Mouse (Mus musculus) erythroblast, embryonic 14.5 days (primary cell): ENCODE measurements around the gene Tbx4. TPM values are rescaled to one million over a fixed set of nuclear protein-coding genes. Genes with fewer than 3 reads are reported as not detected.

Experiments
- H3K27me3 ChIP-seq: 2 replicates; pipeline ENCODE4 v1.6.1; 2012; ENCODE audit warnings: inconsistent platforms; ENCODE audit not compliant: control insufficient read depth
- H3K36me3 ChIP-seq: 2 replicates; pipeline ENCODE4 v1.6.1; 2012; ENCODE audit warnings: mild to moderate bottlenecking, inconsistent platforms; ENCODE audit not compliant: control insufficient read depth
- H3K4me1 ChIP-seq: 2 replicates; pipeline ENCODE4 v1.6.1; 2012; ENCODE audit warnings: inconsistent platforms; ENCODE audit not compliant: control insufficient read depth
- H3K4me3 ChIP-seq: replicated peaks from 2 replicates; pipeline ENCODE3; 2012; ENCODE audit warnings: moderate library complexity, mild to moderate bottlenecking, inconsistent platforms
- H3K9me3 ChIP-seq: 2 replicates; pipeline ENCODE4 v1.6.1; 2012; ENCODE audit warnings: low read length, inconsistent platforms, mixed read lengths; ENCODE audit not compliant: control insufficient read depth
- GATA1 ChIP-seq: IDR thresholded peaks from 2 replicates; pipeline ENCODE4 v1.6.1; 2012; ENCODE audit warnings: low read length, inconsistent platforms, mixed read lengths
- TAL1 ChIP-seq: IDR thresholded peaks from 3 replicates; pipeline ENCODE4 v1.6.1; 2012; ENCODE audit warnings: low read length, inconsistent platforms, mixed read lengths
- polyA plus RNA-seq: library from polyadenylated mRNA; stranded (reverse); fragments of >175 nt; gene quantifications from 2 replicates; pipeline ENCODE4 v1.2.3, GENCODE M21; 2012

Gene Tbx4
- polyA plus RNA-seq: not detected in 2 replicates

GRCm38 (mm10) chr11:85885665-85886428 lies at the start of gene Tbx4:
Gene Tbx4 (plus strand): TSS chr11:85886422.
- TF ChIP-seq TAL1: no peak
- no peak for TF ChIP-seq GATA1
- no peaks in the 10 kb centered on the region for H3K36me3 ChIP-seq
- no peak within 1 kb of the TSS for H3K4me3 ChIP-seq

DNA sequence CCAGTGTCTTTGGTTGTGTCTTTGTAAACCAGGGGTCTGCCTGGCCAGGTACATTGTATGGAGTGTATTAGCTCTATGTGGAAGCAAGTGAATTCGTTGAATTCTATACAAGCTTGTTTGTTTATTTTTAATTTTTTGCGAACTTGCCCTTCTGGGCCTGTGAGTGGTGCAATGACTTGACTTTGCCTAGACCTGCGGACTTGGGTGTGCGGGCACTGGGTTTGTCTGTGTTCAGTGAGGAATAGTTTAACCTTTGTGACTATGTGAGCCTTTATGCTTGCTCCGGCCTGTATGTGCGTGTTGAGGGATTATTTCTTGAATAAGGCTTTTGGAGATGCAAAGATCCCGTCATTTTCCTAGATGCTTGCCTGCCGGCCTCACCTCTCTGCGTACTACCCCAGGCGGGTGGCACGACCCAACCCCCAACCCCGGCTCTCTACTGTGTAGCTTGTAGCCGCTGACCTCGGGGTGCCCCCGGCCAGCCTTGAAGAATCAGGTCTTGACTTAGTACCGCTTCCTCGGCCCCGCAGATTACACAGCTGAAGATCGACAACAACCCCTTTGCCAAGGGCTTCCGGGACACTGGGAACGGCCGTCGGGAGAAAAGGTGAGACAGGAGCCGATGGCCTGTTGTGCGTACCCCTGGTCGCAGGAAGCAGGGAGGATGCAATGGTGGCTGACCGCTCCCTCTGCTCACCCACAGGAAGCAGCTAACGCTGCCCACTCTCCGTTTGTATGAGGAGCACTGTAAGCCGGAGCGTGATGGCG lies 49.5 kb upstream of the Tbx4 start:
- Histone ChIP-seq H3K4me3 (no peak overlapping the region), H3K9me3 (peaks cover 41% of the 10 kb centered on the region), H3K36me3 (no peaks in the 10 kb centered on the region), H3K27me3 (peaks cover 100% of the 10 kb centered on the region), H3K4me1 (peaks cover 8% of the 10 kb centered on the region)
- TF ChIP-seq TAL1 (no peak), GATA1 (no peak)

More at GRCm38 (mm10) chr11:85885665-85886428, at the start of gene Tbx4:
- Histone ChIP-seq H3K4me1 (no peaks in the 10 kb centered on the region), H3K27me3 (peaks cover 93% of the 10 kb centered on the region), H3K9me3 (peaks cover 6% of the 10 kb centered on the region; the same call in 1 of the 2 replicates)

DNA sequence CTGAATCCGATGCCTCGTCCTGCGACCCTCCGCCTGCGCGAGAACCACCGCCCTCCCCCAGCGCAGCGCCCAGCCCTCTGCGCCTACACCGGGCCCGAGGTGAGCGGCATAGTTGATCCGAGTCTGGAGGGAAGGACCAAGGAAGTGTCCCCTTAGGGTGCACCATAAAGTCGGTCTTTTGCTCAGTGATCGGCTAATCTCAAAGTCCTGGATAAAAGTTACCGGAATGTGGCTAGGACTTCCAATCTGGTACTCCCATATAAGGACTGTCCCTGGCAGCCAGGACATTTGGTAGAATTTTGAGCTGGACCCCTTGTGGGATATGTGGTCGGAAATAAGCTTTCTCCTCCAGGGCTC lies 49.0 kb upstream of the Tbx4 start:
- H3K4me3 ChIP-seq: no peak overlapping the region
- peaks cover 7% of the 10 kb centered on the region for H3K4me1 ChIP-seq
- no peaks in the 10 kb centered on the region for H3K36me3 ChIP-seq
- TF ChIP-seq GATA1: no peak
- TF ChIP-seq TAL1: no peak
- H3K9me3 ChIP-seq: peaks cover 42% of the 10 kb centered on the region
- peaks cover 100% of the 10 kb centered on the region for H3K27me3 ChIP-seq

GRCm38 (mm10) chr11:85837648-85838423 lies 48.4 kb upstream of the Tbx4 start:
- Histone ChIP-seq H3K27me3 (peaks cover 100% of the 10 kb centered on the region), H3K36me3 (no peaks in the 10 kb centered on the region), H3K4me1 (peaks cover 8% of the 10 kb centered on the region), H3K9me3 (peaks cover 44% of the 10 kb centered on the region), H3K4me3 (no peak overlapping the region)
- TF ChIP-seq TAL1 (no peak), GATA1 (no peak)

GRCm38 (mm10) chr11:85838424-85839257 lies 47.6 kb upstream of the Tbx4 start:
- Histone ChIP-seq H3K4me3 (no peak overlapping the region), H3K9me3 (peaks cover 47% of the 10 kb centered on the region), H3K36me3 (no peaks in the 10 kb centered on the region), H3K27me3 (peaks cover 100% of the 10 kb centered on the region), H3K4me1 (peaks cover 16% of the 10 kb centered on the region)
- TF ChIP-seq TAL1 (no peak), GATA1 (no peak)

DNA sequence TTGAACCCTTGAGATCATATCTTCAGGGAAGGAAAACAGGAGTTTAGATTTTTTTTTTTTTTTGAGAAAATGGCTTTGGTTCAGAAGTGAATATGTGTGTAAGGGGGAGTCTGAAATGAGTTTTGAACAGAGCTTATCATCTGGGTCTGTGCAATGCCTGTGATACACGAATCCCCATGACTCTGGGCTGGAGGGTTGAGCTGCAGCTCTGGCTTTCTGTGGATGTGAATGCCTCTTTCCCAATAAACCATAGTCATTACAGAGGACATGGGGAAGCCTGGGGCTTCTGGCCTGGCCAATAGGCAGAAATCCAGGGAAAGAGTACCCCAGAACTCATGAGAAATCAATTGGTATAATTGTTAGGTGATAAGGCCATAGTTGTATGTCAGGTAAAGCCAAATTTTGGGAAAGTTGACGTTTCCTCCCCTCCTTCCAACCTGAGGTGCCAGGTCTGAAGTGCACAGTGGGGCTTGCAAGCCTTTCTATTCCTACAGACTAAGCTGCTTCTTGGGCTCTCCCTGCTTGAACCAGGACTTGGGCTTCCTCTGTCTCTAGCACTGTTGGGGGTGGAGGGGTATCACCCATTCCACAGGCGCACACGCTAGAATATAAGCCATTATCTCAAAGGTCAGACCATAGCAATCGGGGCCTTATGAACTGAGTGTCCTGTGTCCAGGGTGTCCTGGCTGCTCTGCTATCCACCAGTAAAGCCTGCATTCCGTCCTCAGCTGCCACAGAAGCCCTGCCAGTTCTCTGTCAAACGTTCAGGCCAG lies 46.8 kb upstream of the Tbx4 start:
- no peak overlapping the region for H3K4me3 ChIP-seq
- H3K36me3 ChIP-seq: no peaks in the 10 kb centered on the region
- H3K9me3 ChIP-seq: peaks cover 44% of the 10 kb centered on the region
- peaks cover 24% of the 10 kb centered on the region for H3K4me1 ChIP-seq
- TF ChIP-seq TAL1: no peak
- TF ChIP-seq GATA1: no peak
- H3K27me3 ChIP-seq: peaks cover 100% of the 10 kb centered on the region

DNA sequence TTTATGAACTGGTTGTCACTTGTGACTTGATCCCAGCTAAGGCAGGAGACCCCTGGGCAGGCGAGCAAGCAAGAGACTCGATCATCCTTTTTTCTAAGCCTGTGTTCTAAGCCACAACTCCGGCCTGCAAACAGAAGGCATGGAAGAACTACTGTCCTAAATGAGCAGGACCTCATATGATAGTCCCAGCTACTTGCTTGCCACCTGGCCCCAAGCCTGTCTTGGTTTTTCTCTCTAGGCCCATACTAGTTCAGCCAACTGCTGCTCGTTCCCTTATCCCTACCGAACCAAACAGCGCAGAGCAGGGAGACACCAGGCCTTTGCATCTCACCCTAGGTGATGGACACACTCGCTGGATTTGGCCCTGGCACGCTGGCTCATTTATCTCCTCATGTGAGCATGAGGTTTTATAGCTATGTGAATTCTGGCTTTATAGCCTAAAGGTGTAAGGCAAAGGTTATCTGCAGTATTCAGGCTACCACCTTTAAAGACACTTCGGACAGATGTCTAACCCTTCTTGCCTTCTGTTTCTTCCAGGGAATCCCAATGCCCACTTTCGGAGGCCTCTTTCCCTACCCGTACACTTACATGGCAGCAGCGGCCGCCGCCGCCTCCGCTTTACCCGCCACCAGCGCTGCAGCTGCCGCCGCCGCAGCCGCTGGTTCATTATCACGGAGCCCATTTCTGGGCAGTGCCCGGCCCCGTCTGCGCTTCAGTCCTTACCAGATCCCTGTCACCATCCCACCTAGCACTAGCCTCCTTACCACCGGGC lies 46.0 kb upstream of the Tbx4 start:
- Histone ChIP-seq H3K27me3 (peaks cover 100% of the 10 kb centered on the region), H3K4me1 (peaks cover 28% of the 10 kb centered on the region), H3K9me3 (peaks cover 41% of the 10 kb centered on the region), H3K4me3 (no peak overlapping the region), H3K36me3 (no peaks in the 10 kb centered on the region)
- TF ChIP-seq TAL1: no peak

- no peaks in the 10 kb centered on the region for H3K36me3 ChIP-seq
- H3K4me1 ChIP-seq: peaks cover 28% of the 10 kb centered on the region
- no peak for TF ChIP-seq TAL1
- TF ChIP-seq GATA1: no peak
- peaks cover 100% of the 10 kb centered on the region for H3K27me3 ChIP-seq
- peaks cover 41% of the 10 kb centered on the region for H3K9me3 ChIP-seq
- no peak overlapping the region for H3K4me3 ChIP-seq
These were observed 45.4 kb upstream of the Tbx4 start for GRCm38 (mm10) chr11:85840803-85841145.
